Mouse (Mus musculus): Measurements from ENCODE around the gene Faf1.

- no peak for TF ChIP-seq CTCF (IDR thresholded peaks at IDR 0.05; ENCODE audit: low read depth)
- no peak for TF ChIP-seq EP300 (IDR thresholded peaks at IDR 0.05; ENCODE audit: low read depth)
Observed at GRCm38 (mm10) chr4:109829800-109830199, 153.4 kb downstream of the Faf1 start.

All from liver, embryonic 14.5 days (tissue).